Mouse (Mus musculus) olfactory bulb, adult 2 months (tissue): Measurements from ENCODE around the gene Dlg5.

ENCODE experiments used
- CTCF ChIP-seq: fragments of 200-500 bp; IDR thresholded peaks from 2 replicates; pipeline ENCODE4 v1.5.1; 2012; ENCODE audit warnings: low read depth, mild to moderate bottlenecking, low read length, moderate library complexity; ENCODE audit not compliant: insufficient read depth
- POLR2A ChIP-seq: fragments of 200-500 bp; IDR thresholded peaks from 2 replicates; pipeline ENCODE4 v1.6.1; 2012; ENCODE audit warnings: mild to moderate bottlenecking, low read depth, low read length, moderate library complexity; ENCODE audit not compliant: insufficient read depth

- TF ChIP-seq CTCF (no peak), POLR2A (no peak)
Measured at GRCm38 (mm10) chr14:24213336-24213735, 32.4 kb downstream of the Dlg5 start.
